23 mouse cellular contexts compared by ENCODE assay signal in the genomic region with DNA sequence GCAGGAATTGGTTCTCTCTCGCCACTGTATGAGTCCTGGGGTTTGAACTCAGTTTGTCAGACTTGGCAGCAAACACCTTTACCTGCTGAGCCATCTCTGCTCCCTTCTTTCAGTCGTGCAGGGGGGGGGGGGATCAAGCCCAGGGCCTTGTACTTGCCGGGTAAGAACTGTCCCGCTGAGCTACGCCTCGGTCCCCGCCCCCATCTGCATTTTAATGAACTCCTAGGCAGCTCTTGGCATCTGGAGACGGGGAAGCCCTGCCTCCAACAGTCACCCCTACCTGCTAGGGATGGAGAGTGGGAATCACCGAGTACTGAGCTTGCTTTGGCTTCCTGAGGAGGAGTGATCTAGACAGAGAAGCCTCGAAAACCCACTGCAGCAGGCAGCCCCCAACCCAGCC. TPM values are rescaled to one million over a fixed set of nuclear protein-coding genes. Genes with fewer than 3 reads are reported as not detected.
A peak's percentile ranks its signal among the peaks of the same experiment; 100 is the strongest.
DNase-seq lines count a peak whose midpoint lies in the region; ATAC-seq and TF ChIP-seq lines count a peak whose summit lies in the region.
"Had no signal": no experiment of that assay in that cellular context is flagged by ENCODE, and none has a peak within 500 bp of the region (broad histone marks: within the 10 kb centered on the region; RNA-seq: fewer than 3 reads in every experiment).

No protein-coding gene starts in this region.

- H3K4me1 ChIP-seq in forebrain, postnatal 0 days (ENCODE audit: insufficient read depth), result 0 out of 2 replicates have a peak, but pooled peaks cover 3% of the 10 kb centered on the region
- H3K4me1 ChIP-seq in forebrain, embryonic 16.5 days (replicated peaks; ENCODE audit: control insufficient read depth, insufficient read depth, low read length), result peaks cover 33% of the 10 kb centered on the region
- no peaks in the 10 kb centered on the region for H3K4me1 ChIP-seq in ES-Bruce4 (ENCODE audit: control insufficient read depth, insufficient read depth, low read length)
- H3K4me1 ChIP-seq in hindbrain, embryonic 14.5 days (replicated peaks; ENCODE audit: control insufficient read depth, insufficient read depth, low read length), result peaks cover 57% of the 10 kb centered on the region
- peaks cover 31% of the 10 kb centered on the region for H3K4me1 ChIP-seq in midbrain, postnatal 0 days (ENCODE audit: insufficient read depth, low read length)
- H3K4me1 ChIP-seq: liver, embryonic 15.5 days had no signal

- TF ChIP-seq CTCF in forebrain, postnatal 0 days (IDR thresholded peaks at IDR 0.05; ENCODE audit: low read depth), result no peak
- TF ChIP-seq CTCF in ES-Bruce4 (IDR thresholded peaks at IDR 0.05; ENCODE audit: low read depth, low read length), result no peak
- no peak for TF ChIP-seq CTCF in midbrain, postnatal 0 days (IDR thresholded peaks at IDR 0.05)

- H3K27ac ChIP-seq in forebrain, postnatal 0 days (ENCODE audit: low read depth, low read length), result no peak overlapping the region
- no peak overlapping the region for H3K27ac ChIP-seq in forebrain, embryonic 16.5 days (ENCODE audit: low read length)
- no peak overlapping the region for H3K27ac ChIP-seq in ES-Bruce4 (ENCODE audit: insufficient read depth, low read length)
- H3K27ac ChIP-seq in hindbrain, embryonic 14.5 days, result no peak overlapping the region; the same call in 1 of the 2 replicates
- no peak overlapping the region for H3K27ac ChIP-seq in midbrain, postnatal 0 days (ENCODE audit: low read depth, low read length)
- H3K27ac ChIP-seq: heart, embryonic 15.5 days; limb, embryonic 15.5 days; liver, embryonic 15.5 days had no signal

- 6% methylated on average over 10 of the region's 10 CpGs for WGBS in forebrain, postnatal 0 days
- WGBS in forebrain, embryonic 16.5 days, result 3% methylated on average over 10 of the region's 10 CpGs
- WGBS in hindbrain, embryonic 14.5 days, result 8% methylated on average over 10 of the region's 10 CpGs
- WGBS in midbrain, postnatal 0 days, result 10% methylated on average over 10 of the region's 10 CpGs

- H3K9ac ChIP-seq in forebrain, postnatal 0 days, result no peak overlapping the region
- no peak overlapping the region for H3K9ac ChIP-seq in forebrain, embryonic 16.5 days (replicated peaks; ENCODE audit: low read depth, low read length)
- no peak overlapping the region for H3K9ac ChIP-seq in ES-Bruce4 (ENCODE audit: low read depth, poor library complexity, severe bottlenecking)
- H3K9ac ChIP-seq in hindbrain, embryonic 14.5 days, result peak overlapping the region; percentile 43
- peak overlapping the region; percentile 46; the same call in 1 of the 2 replicates for H3K9ac ChIP-seq in midbrain, postnatal 0 days (replicated peaks; ENCODE audit: low read length, poor library complexity, severe bottlenecking)
- H3K9ac ChIP-seq: heart, embryonic 15.5 days; limb, embryonic 15.5 days; liver, embryonic 15.5 days had no signal

- 0 out of 2 replicates have a peak, but pooled peaks have one; percentile 44 for TF ChIP-seq EP300 in ES-Bruce4 (IDR thresholded peaks at IDR 0.05; ENCODE audit: insufficient read depth, low read depth, low read length)

- H3K4me3 ChIP-seq in forebrain, postnatal 0 days (ENCODE audit: low read depth, low read length), result no peak overlapping the region
- H3K4me3 ChIP-seq in forebrain, embryonic 16.5 days (replicated peaks; ENCODE audit: low read length), result no peak overlapping the region
- H3K4me3 ChIP-seq in ES-Bruce4 (ENCODE audit: low read depth, low read length), result no peak overlapping the region
- peak overlapping the region; percentile 11; the same call in 1 of the 2 replicates for H3K4me3 ChIP-seq in hindbrain, embryonic 14.5 days (replicated peaks; ENCODE audit: low read length)
- peak overlapping the region; percentile 23 for H3K4me3 ChIP-seq in midbrain, postnatal 0 days (ENCODE audit: low read depth, low read length)
- H3K4me3 ChIP-seq: heart, embryonic 15.5 days; limb, embryonic 15.5 days; liver, embryonic 15.5 days had no signal

- peak overlapping the region; percentile 15; the same call in 1 of the 2 replicates for H3K4me2 ChIP-seq in forebrain, postnatal 0 days (ENCODE audit: low read depth)
- no peak overlapping the region for H3K4me2 ChIP-seq in forebrain, embryonic 16.5 days (ENCODE audit: low read length)
- H3K4me2 ChIP-seq in hindbrain, embryonic 14.5 days (replicated peaks), result peak overlapping the region; percentile 66
- peak overlapping the region; percentile 79 for H3K4me2 ChIP-seq in midbrain, postnatal 0 days (ENCODE audit: low read depth, low read length, poor library complexity, severe bottlenecking)
- H3K4me2 ChIP-seq: heart, embryonic 15.5 days; limb, embryonic 15.5 days; liver, embryonic 15.5 days had no signal

- ATAC-seq in forebrain, postnatal 0 days, result no peak
- no peak for ATAC-seq in forebrain, embryonic 16.5 days
- ATAC-seq in hindbrain, embryonic 14.5 days (ENCODE audit: low FRiP score), result no peak
- no peak for ATAC-seq in midbrain, postnatal 0 days (ENCODE audit: low FRiP score)

- 0 out of 2 replicates have a peak, but pooled peaks cover 5% of the 10 kb centered on the region for H3K27me3 ChIP-seq in forebrain, postnatal 0 days (ENCODE audit: insufficient read depth, low read length)
- peaks cover 26% of the 10 kb centered on the region for H3K27me3 ChIP-seq in forebrain, embryonic 16.5 days (replicated peaks; ENCODE audit: control insufficient read depth, insufficient read depth, low read length)
- peaks cover 6% of the 10 kb centered on the region for H3K27me3 ChIP-seq in ES-Bruce4 (ENCODE audit: control insufficient read depth, insufficient read depth, low read length, poor library complexity, severe bottlenecking)
- H3K27me3 ChIP-seq in hindbrain, embryonic 14.5 days (ENCODE audit: control insufficient read depth, insufficient read depth, low read length), result peaks cover 25% of the 10 kb centered on the region; the same call in 1 of the 2 replicates
- no peaks in the 10 kb centered on the region for H3K27me3 ChIP-seq in midbrain, postnatal 0 days (ENCODE audit: insufficient read depth, low read length)

- no peak for TF ChIP-seq POLR2A in ES-Bruce4 (IDR thresholded peaks at IDR 0.05; ENCODE audit: insufficient read depth, low read length)

- no peaks in the 10 kb centered on the region for H3K36me3 ChIP-seq in forebrain, postnatal 0 days (ENCODE audit: insufficient read depth)
- H3K36me3 ChIP-seq in forebrain, embryonic 16.5 days (ENCODE audit: control insufficient read depth, insufficient read depth), result no peaks in the 10 kb centered on the region
- H3K36me3 ChIP-seq in ES-Bruce4 (ENCODE audit: control insufficient read depth, insufficient read depth, low read length, poor library complexity, severe bottlenecking), result no peaks in the 10 kb centered on the region
- H3K36me3 ChIP-seq in hindbrain, embryonic 14.5 days (replicated peaks; ENCODE audit: control insufficient read depth, insufficient read depth), result no peaks in the 10 kb centered on the region
- no peaks in the 10 kb centered on the region; the same call in 1 of the 2 replicates for H3K36me3 ChIP-seq in midbrain, postnatal 0 days (ENCODE audit: insufficient read depth, low read length)
- H3K36me3 ChIP-seq: heart, embryonic 15.5 days; limb, embryonic 15.5 days; liver, embryonic 15.5 days had no signal

- no peak for DNase-seq in forebrain, postnatal 0 days
- DNase-seq in hindbrain, embryonic 14.5 days (ENCODE audit: low spot score), result no peak
- no peak for DNase-seq in midbrain, postnatal 0 days (ENCODE audit: low spot score)
- no peak for DNase-seq in kidney, adult 9 months
- no peak for DNase-seq in right cerebral cortex, postnatal 14 days
- DNase-seq in kidney, postnatal 25 days, result no peak
- DNase-seq: adrenal gland, adult 2 months; cerebellum, adult 9-11 months; gastrocnemius, postnatal 36 days; kidney, adult 11 months; kidney, postnatal 14 days; right cerebral cortex, postnatal 25 days; thymus, postnatal 36 days had no signal

- H3K9me3 ChIP-seq in forebrain, postnatal 0 days (ENCODE audit: low read length), result no peaks in the 10 kb centered on the region
- no peaks in the 10 kb centered on the region for H3K9me3 ChIP-seq in forebrain, embryonic 16.5 days (ENCODE audit: control insufficient read depth, low read length)
- no peaks in the 10 kb centered on the region for H3K9me3 ChIP-seq in ES-Bruce4 (replicated peaks; ENCODE audit: control insufficient read depth, insufficient read depth, low read length, poor library complexity, severe bottlenecking)
- H3K9me3 ChIP-seq in hindbrain, embryonic 14.5 days (ENCODE audit: control insufficient read depth, low read length), result no peaks in the 10 kb centered on the region
- H3K9me3 ChIP-seq in midbrain, postnatal 0 days (ENCODE audit: low read length), result no peaks in the 10 kb centered on the region
- H3K9me3 ChIP-seq: heart, embryonic 15.5 days; limb, embryonic 15.5 days; liver, embryonic 15.5 days had no signal

RNA-seq across cellular contexts. Expression of a gene that starts 4.1 kb away (rescaled TPM):
- 90.0 and 113 TPM in 2 replicates for total RNA-seq in forebrain, postnatal 0 days (2014; rRNA removed)
- 21.5 and 25.9 TPM in 2 replicates for polyA plus RNA-seq in forebrain, postnatal 0 days (2015; fragmentation: Nextera tagmentation; extraction: Ambion mirVana)
- polyA plus RNA-seq in forebrain, embryonic 16.5 days (2015; fragmentation: Nextera tagmentation; extraction: Ambion mirVana), result 5.3 and 6.6 TPM in 2 replicates
- not detected in 2 replicates for polyA plus RNA-seq in ES-Bruce4 (2011; ENCODE audit: insufficient read depth, insufficient read length, low read depth, missing spikeins)
- polyA plus RNA-seq in hindbrain, embryonic 14.5 days (2014; fragmentation: Nextera tagmentation; extraction: Ambion mirVana), result 48.4 and 48.9 TPM in 2 replicates
- total RNA-seq in midbrain, postnatal 0 days (2014; rRNA removed), result 349 and 393 TPM in 2 replicates
- 57.0 and 61.8 TPM in 2 replicates for polyA plus RNA-seq in midbrain, postnatal 0 days (2015; fragmentation: Nextera tagmentation; extraction: Ambion mirVana)
- total RNA-seq: gastrocnemius, postnatal 36 days; hematopoietic stem cell, adult 5-6 weeks; monocyte, adult 5-6 weeks; neutrophil, adult 5-6 weeks had no signal
- polyA plus RNA-seq: heart, embryonic 15.5 days; liver, embryonic 15.5 days; lung, embryonic 16.5 days; spleen, adult 2 months had no signal

Comparison
In these comparisons a context has a peak if more than half of its experiments do, and no peak if none do; other contexts are left out.
1. H3K4me3 ChIP-seq: peak in hindbrain, embryonic 14.5 days (single experiment) and midbrain, postnatal 0 days (single experiment); none in forebrain, postnatal 0 days (single experiment), forebrain, embryonic 16.5 days (single experiment) and ES-Bruce4 (single experiment).
2. H3K9ac ChIP-seq: peak in hindbrain, embryonic 14.5 days (single experiment) and midbrain, postnatal 0 days (single experiment); none in forebrain, postnatal 0 days (single experiment), forebrain, embryonic 16.5 days (single experiment) and ES-Bruce4 (single experiment).